Mouse (Mus musculus) yolk sac, embryonic 10.5 days (tissue): Measurements from ENCODE around the gene Vmn2r53.
"Not testable (repeated sequence)": the region's sequence is repeated elsewhere in the genome, so short reads cannot be mapped to it uniquely, and the experiment has no call there.

Experiments used
- DNase-seq: peaks from one replicate; pipeline ENCODE4 v3.0.0-alpha.2; 2017; ENCODE audit warnings: low spot score

Gene Vmn2r53

DNA sequence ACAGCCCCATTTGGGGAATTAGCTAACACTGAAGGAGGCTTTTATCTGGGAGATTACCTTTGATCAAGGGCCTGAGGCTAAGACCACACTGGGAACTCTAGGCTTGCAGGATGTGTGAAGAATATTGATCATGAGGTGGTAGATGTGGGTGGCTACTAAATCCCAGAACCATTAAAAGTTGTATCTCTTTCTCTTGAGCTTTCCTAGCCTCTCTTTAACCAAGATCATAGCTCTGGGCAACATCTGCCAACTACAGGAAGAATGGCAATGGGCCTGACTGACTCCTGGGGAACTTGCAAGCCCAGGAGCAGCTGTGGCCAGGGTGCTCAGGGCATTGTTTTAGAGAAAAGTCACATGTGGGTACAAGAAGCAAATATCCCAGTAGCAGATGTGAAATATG lies at the start of gene Vmn2r53:
Gene Vmn2r53 (minus strand): TSS at position 101 of the 400 bp plus-strand sequence.
- DNase-seq, result no peak

GRCm38 (mm10) chr7:12640219-12640618 lies 31.6 kb upstream of the Vmn2r53 start, which contains the start of gene Vmn2r54:
Vmn2r54 (minus strand) TSS chr7:12640319.
- DNase-seq, result not testable (repeated sequence)
